Mouse (Mus musculus): ENCODE results near the gene Wdr73. TPM values are rescaled to one million over a fixed set of nuclear protein-coding genes. Genes with fewer than 3 reads are reported as not detected.
A peak's percentile ranks its signal among the peaks of the same experiment; 100 is the strongest.
"Not testable (repeated sequence)": the region's sequence is repeated elsewhere in the genome, so short reads cannot be mapped to it uniquely, and the experiment has no call there.

Gene Wdr73
- 36.2 and 39.8 TPM in 2 replicates for polyA plus RNA-seq (2015; fragmentation: Nextera tagmentation; extraction: Ambion mirVana)

- Histone ChIP-seq H3K4me3 (peak within 1 kb of the TSS; percentile 51), H3K27me3 (no peaks in the 10 kb centered on the region), H3K36me3 (peaks cover 16% of the 10 kb centered on the region), H3K9ac (peak within 1 kb of the TSS; percentile 54), H3K9me3 (no peaks in the 10 kb centered on the region), H3K27ac (replicated peaks) (peak within 1 kb of the TSS; percentile 87), H3K4me2 (peak within 1 kb of the TSS; percentile 84), H3K4me1 (replicated peaks) (peaks cover 35% of the 10 kb centered on the region)
- WGBS, result under 1% methylated on average over 36 of the region's 36 CpGs
- ATAC-seq (ENCODE audit: low FRiP score, low read depth), result peak; percentile 94
Observed at GRCm38 (mm10) chr7:80900944-80901501, at the start of gene Wdr73. Wdr73 (minus strand) TSS chr7:80901269.

DNA sequence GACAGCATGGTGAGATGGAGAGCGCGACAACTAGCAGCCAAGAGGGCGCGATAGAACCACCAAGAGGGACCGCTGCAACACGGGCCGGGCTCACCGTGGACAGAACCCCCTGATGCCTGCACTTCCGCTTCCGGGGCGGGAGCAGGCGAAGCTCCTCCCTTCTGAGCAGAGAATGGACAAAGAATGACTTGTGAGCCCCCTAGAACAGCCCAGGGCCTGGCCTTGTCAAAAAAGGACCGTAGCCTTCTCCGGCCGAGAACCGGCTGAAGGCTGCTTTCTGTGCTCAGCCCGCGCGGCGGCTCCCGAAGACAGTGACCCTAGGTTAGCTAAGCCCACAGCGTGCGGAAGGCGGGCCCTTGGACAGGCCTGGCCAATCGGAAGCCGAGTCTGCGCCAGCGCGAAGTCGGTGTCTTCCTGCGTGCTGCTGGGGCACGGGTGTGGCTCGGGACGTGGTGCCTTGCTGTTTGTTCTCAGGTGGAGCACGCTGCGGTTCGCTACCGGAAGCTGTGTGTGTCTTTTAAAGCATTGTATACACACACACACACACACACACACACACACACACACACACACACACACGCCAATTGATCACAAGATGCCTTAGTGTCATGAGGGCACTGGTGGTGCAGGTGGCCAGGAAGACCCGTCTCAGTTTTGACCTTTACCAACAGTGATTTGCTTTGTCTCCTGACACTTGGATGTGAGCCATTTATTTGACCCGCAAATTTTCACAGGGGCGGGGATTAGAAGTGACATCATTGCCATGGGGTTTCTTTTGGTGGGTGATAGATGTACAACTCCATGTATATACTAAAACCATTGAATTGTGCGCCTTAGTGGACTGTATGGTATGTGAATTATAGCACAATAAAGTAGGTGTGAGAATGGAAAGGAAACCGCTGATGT is 46.6 kb upstream of the Wdr73 start, which contains the start of gene Sec11a:
Gene Sec11a, minus strand, starts transcription at position 336 of the 906 bp plus-strand sequence.
- peak; percentile 100 for ATAC-seq (ENCODE audit: low FRiP score, low read depth)
- peaks cover 28% of the 10 kb centered on the region for H3K4me1 ChIP-seq (replicated peaks)
- 0 out of 2 replicates have a peak, but pooled peaks cover 3% of the 10 kb centered on the region for H3K36me3 ChIP-seq
- no peaks in the 10 kb centered on the region for H3K9me3 ChIP-seq
- H3K27ac ChIP-seq (replicated peaks), result peak within 1 kb of the TSS; percentile 98
- 1% methylated on average over 44 of the region's 44 CpGs for WGBS
- H3K9ac ChIP-seq, result peak within 1 kb of the TSS; percentile 82
- H3K4me2 ChIP-seq, result peak within 1 kb of the TSS; percentile 89
- H3K4me3 ChIP-seq, result peak within 1 kb of the TSS; percentile 83
- H3K27me3 ChIP-seq, result no peaks in the 10 kb centered on the region

- Histone ChIP-seq H3K4me3 (no peak overlapping the region), H3K27me3 (no peaks in the 10 kb centered on the region), H3K4me1 (replicated peaks) (peaks cover 7% of the 10 kb centered on the region), H3K36me3 (peaks cover 2% of the 10 kb centered on the region; the same call in 1 of the 2 replicates), H3K9me3 (no peaks in the 10 kb centered on the region), H3K9ac (no peak overlapping the region), H3K27ac (replicated peaks) (no peak overlapping the region), H3K4me2 (no peak overlapping the region)
- 90% methylated on average over 4 of the region's 4 CpGs for WGBS
- no peak for ATAC-seq (ENCODE audit: low FRiP score, low read depth)
Observed at GRCm38 (mm10) chr7:80939808-80940207, 38.7 kb upstream of the Wdr73 start.

DNA sequence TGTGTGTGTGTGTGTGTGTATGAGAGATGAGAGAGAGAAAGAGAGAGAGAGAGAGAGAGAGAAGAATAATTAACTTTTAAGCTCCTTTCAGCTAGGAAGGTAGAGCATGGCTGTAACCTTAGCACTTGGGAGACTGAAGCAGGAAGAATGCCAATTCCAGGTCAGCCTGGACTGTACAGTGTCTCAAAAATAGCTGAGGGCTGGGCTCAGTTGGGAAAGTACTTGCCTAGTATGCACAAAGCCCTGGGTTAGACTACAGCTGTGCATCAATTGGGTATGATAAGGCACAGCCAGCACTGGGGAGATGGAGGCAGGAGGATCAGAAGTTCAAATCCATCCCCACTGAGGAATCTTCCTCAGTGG is 36.2 kb upstream of the Wdr73 start:
- H3K9me3 ChIP-seq; H3K27me3 ChIP-seq; ATAC-seq (ENCODE audit: low FRiP score, low read depth); H3K9ac ChIP-seq; H3K4me1 ChIP-seq (replicated peaks); H3K4me2 ChIP-seq; H3K4me3 ChIP-seq; H3K27ac ChIP-seq (replicated peaks): not testable (repeated sequence)
- peaks cover 17% of the 10 kb centered on the region for H3K36me3 ChIP-seq

DNA sequence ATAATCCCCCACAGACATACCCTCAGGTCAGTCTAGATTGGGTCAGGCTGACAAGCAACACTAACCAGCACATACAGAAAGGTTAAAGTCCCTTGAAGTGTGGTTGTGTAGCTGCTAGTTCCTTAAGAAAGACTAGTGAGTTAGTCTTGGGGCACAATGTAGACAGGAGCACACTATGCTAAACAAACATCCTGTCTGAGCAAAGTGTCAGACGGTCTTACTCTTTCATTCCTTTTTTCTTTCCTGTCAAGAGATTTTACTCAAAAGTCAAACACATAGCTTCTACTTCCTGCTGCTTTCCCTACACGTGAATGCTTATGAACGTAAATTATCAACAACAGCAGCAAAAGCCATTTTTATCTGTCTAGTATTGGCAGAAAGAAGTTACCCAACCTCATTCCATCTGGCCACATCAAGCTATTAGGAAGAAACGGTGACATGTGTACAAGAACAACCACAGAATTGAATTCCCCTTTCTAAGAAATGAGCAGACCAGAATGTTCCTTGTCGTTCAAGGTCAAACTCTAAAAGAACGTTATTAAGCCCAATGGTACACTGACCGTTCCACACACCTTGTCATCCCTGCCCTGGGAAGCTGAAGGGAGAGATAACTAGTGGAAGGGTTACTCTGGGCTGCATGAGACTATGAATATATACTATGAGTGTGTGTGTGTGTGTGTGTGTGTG is 35.7 kb upstream of the Wdr73 start:
- ATAC-seq (ENCODE audit: low FRiP score, low read depth); H3K4me3 ChIP-seq; H3K27me3 ChIP-seq; H3K4me2 ChIP-seq; H3K9ac ChIP-seq; H3K9me3 ChIP-seq; H3K27ac ChIP-seq (replicated peaks); H3K4me1 ChIP-seq (replicated peaks): not testable (repeated sequence)
- 81% methylated on average over 7 of the region's 7 CpGs for WGBS
- H3K36me3 ChIP-seq, result peaks cover 20% of the 10 kb centered on the region

DNA sequence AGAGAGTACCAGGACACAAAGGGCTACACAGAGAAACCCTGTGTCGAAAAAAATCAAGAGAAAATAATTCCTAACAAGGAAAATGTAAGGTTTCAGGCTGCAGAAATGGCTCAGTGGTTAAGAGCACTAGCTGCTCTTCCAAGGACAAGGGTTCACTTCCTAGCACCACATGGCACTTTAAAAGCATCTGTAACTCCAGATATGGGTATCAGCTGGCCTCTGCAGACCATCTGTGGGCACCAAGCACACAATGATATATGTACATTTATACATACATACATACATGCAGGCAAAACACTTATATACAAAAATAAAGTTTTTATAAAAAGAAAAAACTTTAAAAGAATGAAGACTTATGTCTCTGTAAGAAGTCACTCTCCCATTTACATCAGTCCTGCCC is 34.8 kb upstream of the Wdr73 start:
- 84% methylated on average over 1 of the region's 1 CpGs for WGBS
- Histone ChIP-seq H3K9me3 (no peaks in the 10 kb centered on the region), H3K4me3 (no peak overlapping the region), H3K9ac (no peak overlapping the region), H3K27ac (replicated peaks) (no peak overlapping the region), H3K4me2 (no peak overlapping the region), H3K27me3 (no peaks in the 10 kb centered on the region), H3K36me3 (peaks cover 24% of the 10 kb centered on the region), H3K4me1 (replicated peaks) (no peaks in the 10 kb centered on the region)
- no peak for ATAC-seq (ENCODE audit: low FRiP score, low read depth)

DNA sequence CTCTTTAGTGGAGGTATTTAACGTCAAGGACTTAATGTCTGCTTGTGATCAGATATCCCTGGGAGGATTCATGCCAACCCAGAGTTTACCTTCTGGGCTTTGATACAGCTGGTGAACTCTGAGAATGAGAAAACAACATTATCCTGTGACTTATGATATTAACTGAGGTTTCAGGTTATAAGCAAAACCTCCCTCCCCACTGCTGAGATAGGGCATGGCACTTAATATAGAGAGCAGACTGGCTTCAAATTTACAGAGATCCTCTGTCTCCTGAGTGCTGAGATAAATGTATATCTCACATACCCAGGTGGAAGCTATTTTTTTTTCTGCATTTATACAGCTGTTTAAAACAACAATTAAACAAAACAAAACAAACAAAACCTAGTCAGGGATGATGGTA is 31.7 kb upstream of the Wdr73 start:
- Histone ChIP-seq H3K4me2 (no peak overlapping the region), H3K9ac (no peak overlapping the region), H3K27me3 (no peaks in the 10 kb centered on the region), H3K9me3 (no peaks in the 10 kb centered on the region), H3K4me1 (replicated peaks) (no peaks in the 10 kb centered on the region), H3K36me3 (peaks cover 26% of the 10 kb centered on the region), H3K4me3 (no peak overlapping the region), H3K27ac (replicated peaks) (no peak overlapping the region)
- no peak for ATAC-seq (ENCODE audit: low FRiP score, low read depth)
- WGBS, result 71% methylated on average over 1 of the region's 1 CpGs

DNA sequence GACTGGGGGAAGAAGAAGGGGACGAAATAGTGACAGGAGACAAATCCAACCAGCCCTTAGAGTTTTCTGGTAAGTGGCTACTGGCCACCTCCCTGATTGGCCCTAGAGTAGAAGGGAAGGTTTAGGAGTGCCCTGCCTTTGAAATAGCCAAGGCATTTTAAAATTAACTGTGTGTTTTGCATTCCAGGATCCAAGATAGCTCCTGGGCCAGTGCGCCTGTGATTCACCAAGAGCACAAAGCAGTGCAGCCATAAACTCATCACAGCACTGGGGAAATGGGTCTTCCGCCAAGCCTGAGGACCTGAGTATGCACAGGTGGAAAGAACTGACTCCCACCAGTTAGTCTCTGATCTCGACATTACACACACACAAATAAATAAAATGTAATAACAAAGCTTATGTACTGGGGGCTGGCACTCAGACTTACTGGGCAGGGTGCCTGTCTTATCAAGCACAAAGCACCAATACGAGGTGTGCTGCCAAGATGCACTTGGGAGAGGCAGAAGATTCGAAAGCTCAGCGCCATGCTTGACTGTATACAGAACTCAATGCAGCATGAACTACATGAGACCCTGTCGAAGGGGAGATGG is 30.6 kb upstream of the Wdr73 start:
- WGBS, result 94% methylated on average over 8 of the region's 8 CpGs
- Histone ChIP-seq H3K9ac (no peak overlapping the region), H3K27ac (replicated peaks) (no peak overlapping the region), H3K4me2 (no peak overlapping the region), H3K36me3 (peaks cover 33% of the 10 kb centered on the region), H3K27me3 (no peaks in the 10 kb centered on the region), H3K4me3 (no peak overlapping the region), H3K9me3 (no peaks in the 10 kb centered on the region), H3K4me1 (replicated peaks) (no peaks in the 10 kb centered on the region)
- ATAC-seq (ENCODE audit: low FRiP score, low read depth), result no peak

GRCm38 (mm10) chr7:80923165-80923564 is 22.1 kb upstream of the Wdr73 start:
- no peak overlapping the region for H3K27ac ChIP-seq (replicated peaks)
- H3K4me1 ChIP-seq (replicated peaks), result no peaks in the 10 kb centered on the region
- no peaks in the 10 kb centered on the region for H3K27me3 ChIP-seq
- H3K9ac ChIP-seq, result no peak overlapping the region
- H3K4me2 ChIP-seq, result no peak overlapping the region
- no peak overlapping the region for H3K4me3 ChIP-seq
- WGBS, result 91% methylated on average over 2 of the region's 2 CpGs
- no peak for ATAC-seq (ENCODE audit: low FRiP score, low read depth)
- peaks cover 52% of the 10 kb centered on the region for H3K36me3 ChIP-seq
- no peaks in the 10 kb centered on the region for H3K9me3 ChIP-seq

- Histone ChIP-seq H3K9ac (no peak overlapping the region), H3K36me3 (peaks cover 47% of the 10 kb centered on the region), H3K4me1 (replicated peaks) (no peaks in the 10 kb centered on the region), H3K27me3 (no peaks in the 10 kb centered on the region), H3K9me3 (no peaks in the 10 kb centered on the region), H3K4me3 (no peak overlapping the region), H3K4me2 (no peak overlapping the region), H3K27ac (replicated peaks) (no peak overlapping the region)
- 91% methylated on average over 5 of the region's 5 CpGs for WGBS
- no peak for ATAC-seq (ENCODE audit: low FRiP score, low read depth)
Observed at GRCm38 (mm10) chr7:80919647-80920008, 18.6 kb upstream of the Wdr73 start.

DNA sequence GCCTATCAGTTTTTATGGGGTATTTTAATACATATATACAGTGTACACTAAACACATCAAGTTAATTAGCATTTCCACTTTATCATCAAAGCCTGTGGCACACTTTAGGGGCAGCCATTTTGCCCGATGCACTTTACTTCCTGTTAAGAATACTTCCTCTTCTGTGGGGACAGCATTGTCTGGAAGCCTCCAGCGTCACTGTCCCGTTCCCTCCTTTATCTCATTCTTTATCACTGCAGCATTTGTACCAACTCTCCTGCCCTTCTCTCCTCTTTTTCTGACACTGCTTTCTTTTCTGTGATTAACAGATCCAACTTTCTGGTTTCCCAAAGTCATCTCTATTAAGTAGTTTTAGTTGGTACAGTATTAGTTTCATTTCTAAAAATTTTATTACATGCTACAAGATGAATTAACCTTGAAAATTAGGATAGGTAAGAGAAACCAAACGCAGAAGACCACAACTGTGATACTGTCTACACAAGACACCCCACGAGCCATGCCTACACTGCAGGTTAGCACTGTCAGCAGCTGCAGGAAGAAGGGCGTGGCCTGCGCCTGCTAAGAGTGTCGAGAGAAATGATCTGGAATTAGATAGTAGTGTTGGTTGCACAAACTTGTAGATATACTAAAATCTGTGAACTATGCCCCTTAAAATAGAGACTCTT is 18.0 kb upstream of the Wdr73 start:
- no peak overlapping the region for H3K9ac ChIP-seq
- H3K4me3 ChIP-seq, result no peak overlapping the region
- no peak overlapping the region for H3K27ac ChIP-seq (replicated peaks)
- H3K4me1 ChIP-seq (replicated peaks), result no peaks in the 10 kb centered on the region
- no peak overlapping the region for H3K4me2 ChIP-seq
- no peaks in the 10 kb centered on the region for H3K9me3 ChIP-seq
- no peak for ATAC-seq (ENCODE audit: low FRiP score, low read depth)
- H3K36me3 ChIP-seq, result peaks cover 46% of the 10 kb centered on the region
- H3K27me3 ChIP-seq, result no peaks in the 10 kb centered on the region
- WGBS, result 91% methylated on average over 8 of the region's 8 CpGs
